Mouse (Mus musculus) right cerebral cortex, adult 18-20 months (tissue): Measurements from ENCODE around the gene Atp6v0b.

ENCODE experiments used
- DNase-seq: peaks from one replicate; pipeline ENCODE4 v3.0.0; 2022; ENCODE audit warnings: mixed read lengths

Atp6v0b gene

GRCm38 (mm10) chr4:117906196-117906595 is 19.1 kb upstream of the Atp6v0b start:
- DNase-seq, result no peak

GRCm38 (mm10) chr4:117904761-117905160 is 17.6 kb upstream of the Atp6v0b start:
- DNase-seq, result no peak

GRCm38 (mm10) chr4:117904094-117904493 is 17.0 kb upstream of the Atp6v0b start:
- peak; percentile 75 for DNase-seq

GRCm38 (mm10) chr4:117898111-117898510 is 11.0 kb upstream of the Atp6v0b start:
- DNase-seq, result no peak

GRCm38 (mm10) chr4:117896031-117896430 is 8.9 kb upstream of the Atp6v0b start:
- no peak for DNase-seq

GRCm38 (mm10) chr4:117895339-117895738 is 8.2 kb upstream of the Atp6v0b start:
- DNase-seq, result no peak

- DNase-seq, result no peak
Measured at GRCm38 (mm10) chr4:117894601-117895000, 7.5 kb upstream of the Atp6v0b start.

GRCm38 (mm10) chr4:117893376-117893775 is 6.2 kb upstream of the Atp6v0b start:
- DNase-seq, result no peak

GRCm38 (mm10) chr4:117891738-117892161 is 4.6 kb upstream of the Atp6v0b start, which contains the start of gene Dph2:
TSS of gene Dph2 (minus strand) at chr4:117892032.
- DNase-seq, result peak; percentile 93

- DNase-seq, result no peak
Measured at GRCm38 (mm10) chr4:117890750-117891149, 3.6 kb upstream of the Atp6v0b start.

- no peak for DNase-seq
Measured at GRCm38 (mm10) chr4:117890031-117890430, 2.9 kb upstream of the Atp6v0b start.

GRCm38 (mm10) chr4:117889471-117889870 is 2.3 kb upstream of the Atp6v0b start:
- no peak for DNase-seq

- no peak for DNase-seq
Measured at GRCm38 (mm10) chr4:117887920-117888319, 787 bp upstream of the Atp6v0b start.

GRCm38 (mm10) chr4:117886644-117887043 is 489 bp downstream of the Atp6v0b start:
- DNase-seq, result no peak

- DNase-seq, result peak; percentile 40
Measured at GRCm38 (mm10) chr4:117885994-117886393, 1.1 kb downstream of the Atp6v0b start.

- DNase-seq, result no peak
Measured at GRCm38 (mm10) chr4:117885093-117885492, 2.0 kb downstream of the Atp6v0b start.

GRCm38 (mm10) chr4:117884146-117884545 is 3.0 kb downstream of the Atp6v0b start:
- DNase-seq, result no peak

- DNase-seq, result peak; percentile 70
Measured at GRCm38 (mm10) chr4:117882701-117883691, 4.1 kb downstream of the Atp6v0b start, which contains the start of gene B4galt2. TSS of gene B4galt2 (minus strand) at chr4:117883487.

GRCm38 (mm10) chr4:117878703-117879102 is 8.4 kb downstream of the Atp6v0b start:
- DNase-seq, result peak; percentile 44

GRCm38 (mm10) chr4:117878301-117878700 is 8.8 kb downstream of the Atp6v0b start:
- no peak for DNase-seq

GRCm38 (mm10) chr4:117873615-117874014 is 13.5 kb downstream of the Atp6v0b start:
- no peak for DNase-seq

- DNase-seq, result no peak
Measured at GRCm38 (mm10) chr4:117872471-117872886, 14.7 kb downstream of the Atp6v0b start, which contains the start of gene Ccdc24. TSS of gene Ccdc24 (minus strand) at chr4:117872557.

- no peak for DNase-seq
Measured at GRCm38 (mm10) chr4:117871787-117872186, 15.3 kb downstream of the Atp6v0b start.

- no peak for DNase-seq
Measured at GRCm38 (mm10) chr4:117870437-117870836, 16.7 kb downstream of the Atp6v0b start.
